Mouse (Mus musculus): ENCODE data around the gene Il17ra.

Gene Il17ra

DNA sequence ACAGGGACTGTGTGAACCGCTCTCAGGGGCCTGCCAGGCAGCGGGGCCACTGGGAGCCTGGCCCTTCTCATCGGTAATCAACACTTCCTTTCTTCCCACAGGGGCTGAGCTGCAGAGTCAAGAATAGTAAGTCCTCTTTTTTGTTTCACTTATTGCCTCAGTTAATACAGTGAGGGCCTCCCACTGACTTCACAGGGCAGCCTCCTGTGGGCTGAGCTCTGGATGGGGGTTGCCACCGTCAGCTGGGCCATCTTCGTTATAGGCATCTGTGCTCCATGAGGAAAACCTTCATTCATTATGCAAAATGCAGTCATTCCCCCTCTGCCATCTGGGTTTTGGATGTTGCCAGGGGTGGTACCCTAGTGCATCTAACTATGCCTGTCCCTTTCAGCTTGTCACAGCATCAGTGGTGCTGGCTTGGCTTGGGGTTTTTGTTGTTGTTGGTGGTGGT lies 9.0 kb downstream of the Il17ra start:
- peak; percentile 68 for ATAC-seq (ENCODE audit: low TSS enrichment)

DNA sequence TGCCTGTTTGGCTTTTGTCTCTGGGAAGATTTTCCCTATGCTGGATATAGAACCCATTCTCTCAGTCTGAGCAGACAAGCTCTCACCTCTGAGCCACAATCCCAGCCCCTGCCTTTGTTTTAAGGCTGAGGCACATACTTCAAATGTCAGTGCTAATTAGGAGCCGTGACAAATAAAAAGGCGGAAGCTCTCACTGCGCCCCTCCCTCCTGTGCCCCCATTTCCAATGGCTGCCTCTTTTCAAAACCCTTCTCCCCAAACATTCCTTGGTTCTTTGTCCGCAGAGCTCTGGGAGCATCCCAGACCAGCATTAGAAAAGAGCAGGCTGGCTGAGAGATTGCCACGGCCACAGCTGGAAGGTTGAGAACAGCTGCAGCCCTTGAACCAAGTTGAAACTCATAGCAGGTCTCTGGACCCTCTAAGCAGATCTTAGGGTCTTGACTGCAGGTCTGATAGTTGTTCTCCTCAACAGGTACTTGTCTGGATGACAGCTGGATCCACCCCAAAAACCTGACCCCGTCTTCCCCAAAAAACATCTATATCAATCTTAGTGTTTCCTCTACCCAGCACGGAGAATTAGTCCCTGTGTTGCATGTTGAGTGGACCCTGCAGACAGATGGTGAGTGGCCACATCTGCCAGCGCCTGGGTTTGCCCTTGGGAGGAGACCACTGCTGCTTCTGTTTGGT lies 9.6 kb downstream of the Il17ra start:
- no peak for ATAC-seq (ENCODE audit: low TSS enrichment)

DNA sequence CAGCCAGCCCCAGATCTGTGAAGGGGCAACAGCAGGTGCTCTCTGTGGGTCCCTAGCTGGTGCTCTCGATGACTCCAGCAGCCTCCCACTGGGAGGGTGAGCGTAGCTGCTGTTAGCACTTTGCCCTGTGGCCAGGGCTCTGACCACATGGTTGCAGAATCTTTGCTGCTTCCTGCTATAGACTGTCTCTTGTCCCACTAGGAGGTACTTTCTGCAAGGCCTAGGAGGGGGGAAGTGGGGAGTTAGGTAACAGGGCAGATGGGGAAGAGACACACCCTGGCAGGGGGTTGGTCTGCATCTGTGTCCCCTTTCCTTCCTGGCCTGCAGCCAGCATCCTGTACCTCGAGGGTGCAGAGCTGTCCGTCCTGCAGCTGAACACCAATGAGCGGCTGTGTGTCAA lies 10.4 kb downstream of the Il17ra start:
- no peak for ATAC-seq (ENCODE audit: low TSS enrichment)

DNA sequence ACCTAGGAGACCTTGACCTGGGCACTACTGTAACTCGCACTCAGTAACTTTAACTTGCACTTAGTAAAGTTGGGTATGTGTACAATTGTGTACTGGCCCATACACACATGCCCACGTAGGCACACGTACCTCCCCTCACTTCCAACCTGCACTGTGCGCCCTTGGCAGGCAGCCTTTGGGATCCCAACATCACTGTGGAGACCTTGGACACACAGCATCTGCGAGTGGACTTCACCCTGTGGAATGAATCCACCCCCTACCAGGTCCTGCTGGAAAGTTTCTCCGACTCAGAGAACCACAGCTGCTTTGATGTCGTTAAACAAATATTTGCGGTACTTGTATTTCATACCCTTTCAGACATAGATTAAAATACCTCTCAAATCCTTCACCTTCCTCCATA lies 12.2 kb downstream of the Il17ra start:
- no peak for ATAC-seq (ENCODE audit: low TSS enrichment)

DNA sequence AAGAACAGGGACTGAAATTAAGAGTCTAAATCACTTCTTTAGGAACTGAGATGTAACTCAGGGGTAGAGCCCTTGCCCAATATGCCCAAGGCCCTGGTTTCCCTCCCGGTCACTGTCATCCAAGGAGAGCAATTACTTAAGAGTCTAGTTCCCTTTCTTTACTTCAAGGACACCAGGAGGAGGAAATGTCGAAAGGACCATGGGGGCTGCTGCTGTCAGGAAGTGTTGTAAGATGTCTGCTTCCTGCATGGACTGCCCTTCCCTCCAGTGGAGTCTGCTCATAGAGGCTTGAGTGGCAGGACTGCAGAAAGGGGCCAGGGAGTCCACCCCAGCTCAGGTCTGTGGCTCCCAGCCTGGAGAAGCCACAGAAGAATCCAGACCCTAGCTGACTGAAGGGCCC lies 16.3 kb downstream of the Il17ra start:
- ATAC-seq (ENCODE audit: low TSS enrichment) = no peak

DNA sequence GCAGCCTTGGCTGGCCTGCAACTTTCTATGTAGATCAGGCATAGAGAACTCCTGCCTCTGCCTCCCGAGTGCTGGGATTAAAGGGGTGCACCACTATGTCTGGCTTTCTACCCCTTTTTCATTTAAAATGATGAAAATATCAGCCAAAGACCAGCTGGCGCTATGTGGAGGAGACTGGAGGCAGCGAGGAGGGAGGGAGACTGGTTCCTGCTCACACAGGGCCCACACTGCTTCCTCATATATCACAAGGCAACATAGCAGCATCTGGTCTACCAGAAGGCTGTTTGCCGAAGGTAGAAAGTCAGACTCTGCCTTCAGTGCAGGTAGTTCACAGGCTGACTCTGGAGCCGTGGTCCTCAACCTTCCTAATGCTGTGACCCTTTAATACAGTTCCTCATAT lies 17.3 kb downstream of the Il17ra start:
- peak; percentile 63 for ATAC-seq (ENCODE audit: low TSS enrichment)

DNA sequence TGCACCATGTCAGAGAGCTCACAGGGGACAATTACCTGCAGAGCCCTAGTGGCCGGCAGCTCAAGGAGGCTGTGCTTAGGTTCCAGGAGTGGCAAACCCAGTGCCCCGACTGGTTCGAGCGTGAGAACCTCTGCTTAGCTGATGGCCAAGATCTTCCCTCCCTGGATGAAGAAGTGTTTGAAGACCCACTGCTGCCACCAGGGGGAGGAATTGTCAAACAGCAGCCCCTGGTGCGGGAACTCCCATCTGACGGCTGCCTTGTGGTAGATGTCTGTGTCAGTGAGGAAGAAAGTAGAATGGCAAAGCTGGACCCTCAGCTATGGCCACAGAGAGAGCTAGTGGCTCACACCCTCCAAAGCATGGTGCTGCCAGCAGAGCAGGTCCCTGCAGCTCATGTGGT lies 18.5 kb downstream of the Il17ra start:
- no peak for ATAC-seq (ENCODE audit: low TSS enrichment)

DNA sequence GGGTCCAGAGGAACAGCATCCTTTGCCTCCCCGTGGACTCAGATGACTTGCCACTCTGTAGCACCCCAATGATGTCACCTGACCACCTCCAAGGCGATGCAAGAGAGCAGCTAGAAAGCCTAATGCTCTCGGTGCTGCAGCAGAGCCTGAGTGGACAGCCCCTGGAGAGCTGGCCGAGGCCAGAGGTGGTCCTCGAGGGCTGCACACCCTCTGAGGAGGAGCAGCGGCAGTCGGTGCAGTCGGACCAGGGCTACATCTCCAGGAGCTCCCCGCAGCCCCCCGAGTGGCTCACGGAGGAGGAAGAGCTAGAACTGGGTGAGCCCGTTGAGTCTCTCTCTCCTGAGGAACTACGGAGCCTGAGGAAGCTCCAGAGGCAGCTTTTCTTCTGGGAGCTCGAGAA lies 19.0 kb downstream of the Il17ra start:
- ATAC-seq (ENCODE audit: low TSS enrichment) = no peak

DNA sequence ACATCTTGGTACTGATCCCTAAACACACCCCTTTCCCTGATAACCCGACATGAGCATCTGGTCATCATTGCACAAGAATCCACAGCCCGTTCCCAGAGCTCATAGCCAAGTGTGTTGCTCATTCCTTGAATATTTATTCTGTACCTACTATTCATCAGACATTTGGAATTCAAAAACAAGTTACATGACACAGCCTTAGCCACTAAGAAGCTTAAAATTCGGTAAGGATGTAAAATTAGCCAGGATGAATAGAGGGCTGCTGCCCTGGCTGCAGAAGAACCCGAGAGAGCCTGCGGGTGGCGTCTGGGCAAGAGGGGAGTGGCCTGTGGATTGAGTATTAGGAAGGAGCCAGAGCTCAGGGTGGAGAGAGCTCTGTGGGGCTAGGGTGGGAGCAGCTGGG lies 19.7 kb downstream of the Il17ra start:
- ATAC-seq (ENCODE audit: low TSS enrichment) = no peak

DNA sequence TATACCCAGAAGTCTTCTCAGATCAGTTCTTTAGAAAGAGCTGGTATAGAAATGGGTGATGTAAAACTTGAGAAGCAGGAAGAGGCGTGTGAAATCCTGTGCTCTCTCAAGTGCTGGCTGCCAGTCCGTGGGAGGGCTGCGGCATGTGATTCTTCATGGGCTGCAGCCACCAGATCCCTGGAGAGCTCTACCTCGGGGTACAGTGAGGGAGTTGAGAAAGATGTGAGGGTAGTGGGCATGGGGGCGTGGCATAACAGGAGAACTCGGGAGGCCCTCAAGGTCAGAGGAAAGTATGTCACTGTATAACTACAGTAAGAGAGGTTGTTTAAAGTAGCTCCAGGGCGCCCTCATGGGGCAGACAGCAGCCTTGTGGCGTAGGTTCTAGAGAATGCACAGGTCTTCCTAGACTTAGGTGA lies 20.2 kb downstream of the Il17ra start:
- peak; percentile 71 for ATAC-seq (ENCODE audit: low TSS enrichment)

DNA sequence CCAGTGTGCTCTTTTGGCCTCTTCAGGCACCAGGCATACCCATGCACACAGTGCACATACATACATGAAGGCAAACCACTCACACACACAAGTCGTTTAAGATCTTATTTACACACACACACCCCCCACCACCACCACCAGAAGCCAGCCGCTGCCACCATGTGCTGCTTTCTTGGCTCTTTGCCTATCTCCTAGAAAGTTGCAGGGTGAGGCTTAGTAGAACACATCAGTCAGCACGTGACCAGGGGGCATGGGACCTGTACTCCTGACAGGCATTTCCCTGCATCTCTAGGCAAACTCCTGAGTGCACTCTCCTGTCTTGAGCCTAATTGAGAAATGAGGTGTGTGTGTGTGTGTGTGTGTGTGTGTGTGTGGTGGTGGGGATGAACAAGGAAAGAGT lies 22.0 kb downstream of the Il17ra start:
- no peak for ATAC-seq (ENCODE audit: low TSS enrichment)

DNA sequence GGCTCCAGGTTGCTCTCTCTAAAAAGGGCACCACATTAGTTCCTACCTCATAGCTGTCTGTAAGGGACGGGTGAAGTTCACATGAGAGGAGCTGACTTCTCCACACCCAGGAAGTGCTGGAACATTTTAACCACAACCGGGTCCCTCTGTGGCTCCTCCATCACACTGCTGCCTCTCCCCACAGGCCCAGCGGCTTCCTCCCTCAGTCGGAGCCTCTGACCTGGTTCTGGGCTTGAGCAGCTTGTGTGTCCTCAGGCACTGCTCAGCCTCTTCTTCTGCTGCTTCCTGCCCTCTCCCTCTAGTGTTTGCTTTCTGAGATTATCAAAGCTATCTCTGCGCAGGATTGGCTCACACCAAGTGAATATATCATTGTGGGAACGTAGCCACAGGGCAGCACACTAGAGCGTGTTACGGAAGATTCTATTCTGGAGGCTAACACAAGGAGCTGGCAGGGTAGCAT lies 23.0 kb downstream of the Il17ra start:
- ATAC-seq (ENCODE audit: low TSS enrichment) = peak; percentile 5; the same call in 1 of the 2 replicates

DNA sequence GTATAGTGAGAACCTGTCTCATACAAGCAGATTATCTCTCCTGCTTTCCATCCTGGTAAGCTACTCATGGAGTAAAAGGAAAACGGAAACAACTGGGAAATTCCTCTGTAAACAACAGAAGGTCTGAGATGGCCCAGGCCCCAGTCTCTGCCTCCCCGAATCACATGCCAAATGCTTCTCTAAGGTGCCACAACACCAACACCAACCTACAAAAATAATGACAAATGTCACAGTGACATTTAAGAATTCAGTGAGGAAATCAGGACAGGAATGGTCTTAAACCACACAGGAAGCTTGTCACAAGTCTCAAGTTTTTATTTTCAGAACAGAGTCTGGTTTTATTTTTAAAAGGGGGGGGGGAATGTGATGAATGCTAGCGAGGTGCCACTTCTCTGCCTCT lies 25.6 kb downstream of the Il17ra start:
- ATAC-seq (ENCODE audit: low TSS enrichment) = peak; percentile 3; the same call in 1 of the 2 replicates

DNA sequence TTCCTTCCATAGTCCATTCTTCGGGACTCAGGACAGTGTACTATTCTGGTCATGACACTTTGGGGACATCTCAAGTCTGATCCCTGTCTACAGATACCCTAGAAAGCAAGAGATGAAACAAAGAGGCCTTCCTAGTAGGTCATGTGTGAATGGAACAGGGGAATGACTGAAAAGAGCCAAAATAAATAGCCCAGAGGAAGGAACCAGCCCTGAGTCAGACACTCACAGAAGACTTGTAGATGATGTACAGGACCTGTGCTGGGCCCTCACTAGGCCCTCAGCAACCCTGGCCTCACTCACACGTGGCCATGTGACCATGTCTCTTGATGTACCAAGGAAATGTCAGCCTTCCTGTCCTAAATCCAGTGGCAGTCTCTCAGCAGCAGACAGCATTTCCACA lies 26.4 kb downstream of the Il17ra start:
- no peak for ATAC-seq (ENCODE audit: low TSS enrichment)

DNA sequence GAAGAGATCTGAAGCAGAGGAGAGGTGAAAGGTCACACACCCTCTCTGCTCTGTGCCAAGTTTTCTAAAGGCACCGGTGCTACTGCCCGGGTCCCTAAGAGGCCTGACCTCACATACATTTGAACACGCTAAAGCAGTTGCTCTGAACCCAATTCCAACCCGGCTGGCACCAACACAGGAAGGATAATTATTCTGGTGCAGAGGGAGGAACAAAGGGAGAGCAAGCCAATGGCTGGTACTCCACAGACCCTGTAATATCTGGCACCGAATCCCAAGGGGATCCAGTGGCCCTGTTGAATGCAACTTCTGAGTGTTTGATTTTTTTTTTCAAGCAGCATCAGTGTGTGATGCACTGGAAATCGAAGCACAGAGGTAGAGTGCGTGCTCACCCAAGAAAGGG lies 28.0 kb downstream of the Il17ra start:
- no peak for ATAC-seq (ENCODE audit: low TSS enrichment)

DNA sequence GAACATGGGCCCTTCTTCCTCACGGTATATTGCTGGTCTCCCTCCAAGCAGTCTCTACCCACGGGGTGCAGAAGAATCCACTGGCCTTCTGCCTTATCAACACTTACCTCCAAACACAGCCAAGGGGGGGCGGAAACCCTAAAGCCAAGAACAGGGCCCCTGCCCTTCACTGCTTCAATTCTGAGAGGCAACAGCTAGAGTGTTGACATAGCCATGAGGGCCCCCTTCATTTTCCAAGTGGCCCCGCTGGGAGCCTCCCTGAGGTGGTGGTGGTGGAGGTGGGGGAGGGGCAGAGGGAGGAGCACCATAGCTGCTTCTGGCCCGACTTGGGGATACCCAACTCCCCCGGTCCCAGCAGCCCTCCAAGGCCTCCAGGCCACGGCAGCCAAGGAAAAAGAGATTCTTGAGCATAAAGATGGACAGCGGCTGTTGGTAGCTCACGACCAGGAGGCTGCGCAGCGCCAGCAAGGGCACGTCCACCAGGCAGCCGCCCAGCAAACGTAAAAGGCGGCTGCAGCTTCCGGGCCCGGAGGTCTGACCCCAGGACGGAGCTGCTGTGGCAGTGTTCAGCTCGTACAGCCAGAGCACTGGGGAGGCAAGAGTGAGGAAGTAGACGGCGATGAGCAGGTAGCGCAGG lies 28.9 kb downstream of the Il17ra start:
- ATAC-seq (ENCODE audit: low TSS enrichment) = no peak

DNA sequence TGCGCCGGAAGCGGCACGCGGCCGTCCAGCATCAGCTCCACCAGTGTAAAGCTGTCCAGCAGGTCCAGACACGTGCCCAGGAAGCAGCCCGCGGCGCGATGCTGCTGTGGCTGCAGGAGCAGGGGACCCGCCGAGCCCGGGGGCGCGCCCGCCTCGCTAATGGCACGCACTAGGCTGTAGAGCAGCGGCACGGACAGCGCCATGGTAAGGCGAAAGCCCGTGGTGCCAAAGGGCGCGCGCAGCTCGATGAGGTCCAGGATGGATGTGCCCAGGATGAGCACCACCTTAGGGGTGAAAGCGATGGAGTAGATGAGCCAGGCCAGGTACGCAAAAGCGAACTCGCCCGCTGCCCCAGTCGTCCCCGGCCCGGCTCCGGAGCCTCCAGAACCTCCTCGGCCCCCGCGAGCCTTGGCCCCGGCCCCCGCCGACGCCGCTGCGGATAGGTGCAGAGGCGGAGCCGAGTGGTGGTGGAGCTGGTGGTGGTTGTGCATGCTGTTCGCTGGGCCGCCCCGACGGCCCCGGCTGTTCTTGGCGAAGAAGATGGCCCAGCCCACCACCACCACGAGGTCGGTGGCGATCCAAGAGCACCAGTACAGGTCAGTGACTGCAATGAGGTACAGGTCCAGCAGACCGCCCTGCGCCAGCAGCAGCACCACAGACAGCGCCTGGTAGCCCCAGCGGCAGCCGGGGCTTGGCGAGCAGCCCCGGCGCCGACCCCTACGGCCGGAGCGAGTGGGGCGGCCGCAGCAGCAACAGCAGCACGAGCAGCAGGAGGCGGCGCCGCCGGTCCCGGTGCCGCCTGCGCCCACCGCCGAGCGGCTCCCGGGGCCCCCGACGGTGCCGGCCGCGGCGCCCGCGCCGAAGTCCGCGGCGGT lies 29.7 kb downstream of the Il17ra start:
- no peak; the same call in 1 of the 2 replicates for ATAC-seq (ENCODE audit: low TSS enrichment)

DNA sequence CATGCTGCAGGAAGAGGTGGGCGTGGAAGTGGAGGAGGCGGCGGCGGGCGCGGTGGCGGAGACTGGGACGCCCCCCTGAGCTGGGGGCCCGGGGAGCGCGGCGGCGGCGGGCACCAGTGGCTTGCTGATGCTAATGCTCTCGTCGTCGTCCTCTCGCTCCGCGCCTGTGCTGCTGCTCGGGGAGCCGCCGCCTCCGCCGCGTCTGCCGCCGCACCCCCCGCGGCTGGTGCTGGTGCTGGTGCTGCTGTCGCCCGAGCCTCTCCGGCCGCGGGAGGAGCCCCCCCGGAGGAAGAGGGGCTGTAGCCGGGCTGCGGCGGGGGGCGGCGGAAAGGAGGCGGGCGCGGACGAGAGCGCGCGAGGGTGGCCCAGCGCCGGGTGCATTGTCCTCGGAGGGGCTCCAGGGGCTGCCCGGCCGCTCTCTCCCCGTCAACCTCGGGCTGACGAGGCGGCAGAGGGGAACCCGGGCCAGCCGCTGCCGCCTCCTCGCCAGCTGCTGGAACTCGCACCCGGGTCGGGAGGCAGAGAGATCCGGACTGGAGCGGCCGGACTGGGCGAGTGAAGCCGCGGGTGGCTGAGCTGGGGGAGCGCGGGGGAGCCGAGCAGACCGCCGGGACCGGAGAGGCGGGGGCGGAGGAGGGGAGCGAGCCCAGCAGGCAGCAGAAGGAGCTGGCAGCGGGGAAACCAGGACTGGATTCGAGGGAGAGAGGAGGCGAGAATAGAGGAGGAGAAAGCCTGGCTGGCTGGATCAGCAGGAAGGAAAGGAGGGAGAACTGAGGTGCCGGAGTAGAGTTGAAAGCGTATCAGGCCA lies 30.5 kb downstream of the Il17ra start, which contains the start of gene Tmem121b:
Gene Tmem121b, minus strand, starts transcription at position 434 of the 808 bp plus-strand sequence.
- peak; percentile 66 for ATAC-seq (ENCODE audit: low TSS enrichment)

DNA sequence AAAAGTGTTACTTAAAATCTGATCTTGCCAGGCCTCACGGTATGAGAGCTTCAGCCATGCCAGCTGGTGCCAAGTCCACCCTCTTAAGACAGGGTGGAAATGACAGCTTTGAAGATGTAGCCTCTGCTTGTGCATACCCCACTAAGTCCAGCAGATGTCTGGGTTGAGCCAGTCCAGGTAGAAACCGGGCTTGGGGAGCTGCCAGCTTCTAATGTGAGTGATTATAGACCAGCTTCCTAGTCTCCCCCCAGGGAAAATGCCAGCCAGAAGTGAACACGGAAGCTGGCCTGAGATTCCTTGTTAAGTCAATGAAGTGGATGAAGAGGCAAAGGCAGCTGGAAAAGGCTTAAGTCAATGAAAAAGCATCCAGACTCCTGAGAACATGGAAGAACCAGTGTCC lies 33.5 kb downstream of the Il17ra start:
- ATAC-seq (ENCODE audit: low TSS enrichment) = no peak

DNA sequence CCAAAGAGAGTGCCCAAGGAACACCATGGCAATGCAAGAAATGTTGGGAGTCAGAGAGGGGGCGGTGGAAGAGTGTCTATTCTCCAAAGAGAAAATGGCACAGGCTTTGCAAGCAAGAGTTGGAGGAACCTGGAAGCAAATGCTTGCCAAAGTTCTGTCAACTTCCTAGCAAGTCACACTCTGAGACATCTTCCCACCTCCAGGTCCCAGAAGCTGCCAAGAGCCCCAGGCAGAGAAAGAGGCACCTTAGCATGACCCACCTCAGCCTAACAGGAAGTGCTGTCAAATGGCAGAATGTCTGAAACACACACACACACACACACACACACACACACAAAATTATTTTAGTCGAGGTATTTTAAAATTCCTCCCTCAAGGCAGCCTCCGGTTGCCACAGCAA lies 41.0 kb downstream of the Il17ra start:
- ATAC-seq (ENCODE audit: low TSS enrichment) = peak; percentile 78

DNA sequence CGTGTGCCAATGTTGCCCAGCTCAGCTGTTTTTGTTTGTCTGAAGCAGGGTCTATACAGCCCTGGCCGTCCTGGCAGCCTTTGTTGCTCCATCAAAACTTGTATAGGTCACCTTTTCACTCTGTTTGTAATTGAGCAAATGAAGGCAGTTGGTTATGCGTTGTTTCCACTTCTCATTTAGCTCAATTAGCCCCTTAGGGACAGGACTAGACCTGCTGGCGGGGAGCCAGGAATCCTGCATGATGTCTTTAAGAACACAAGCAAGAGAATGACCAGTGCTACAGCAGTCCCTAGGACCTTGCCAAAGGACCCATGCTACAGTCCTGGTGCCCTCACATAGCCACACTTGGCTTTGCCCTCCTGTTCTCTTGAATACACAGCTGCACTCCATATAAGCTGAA lies 42.5 kb downstream of the Il17ra start:
- ATAC-seq (ENCODE audit: low TSS enrichment) = no peak

DNA sequence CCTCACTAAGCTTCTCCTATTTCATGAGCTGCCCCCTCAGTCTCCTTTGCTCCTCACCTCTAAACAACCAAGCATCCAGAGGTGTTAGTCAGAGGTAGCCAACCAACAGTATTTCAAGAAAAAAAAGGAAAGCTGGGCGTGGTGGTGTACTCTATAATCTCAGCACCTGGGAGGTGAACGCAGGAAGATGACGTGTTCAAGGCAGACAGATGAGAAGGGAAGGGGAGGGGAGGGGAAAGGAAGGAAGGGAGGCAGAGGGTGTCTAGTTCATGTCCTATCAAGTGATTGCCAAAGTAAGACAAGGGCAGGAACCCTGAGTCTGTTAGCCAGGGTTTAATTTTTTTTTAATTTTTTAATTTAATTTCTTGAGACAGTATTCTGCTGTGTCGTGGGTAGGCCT lies 45.6 kb downstream of the Il17ra start:
- ATAC-seq (ENCODE audit: low TSS enrichment) = no peak
